Mouse (Mus musculus) limb, embryonic 14.5 days (tissue): Measurements from ENCODE around the gene Dis3l2. TPM values are rescaled to one million over a fixed set of nuclear protein-coding genes. Genes with fewer than 3 reads are reported as not detected.

ENCODE experiments used
- ATAC-seq: fragments of 200-750 bp; cut with Nextera tagmentation; 2 replicates; pipeline ENCODE4 v1.8.0; 2017; ENCODE audit warnings: low read depth, moderate number of reproducible peaks, moderate TSS enrichment; ENCODE audit not compliant: low FRiP score
- DNase-seq: peaks from one replicate; pipeline ENCODE4 v3.0.0-alpha.2; 2015; ENCODE audit warnings: low spot score
- H3K27ac ChIP-seq: fragments of 300-500 bp; sonication (generic); replicated peaks from 2 replicates; pipeline ENCODE4 v1.5.1; 2014; ENCODE audit warnings: low read depth, mild to moderate bottlenecking, low read length, moderate library complexity, mixed read lengths
- H3K27me3 ChIP-seq: fragments of 300-500 bp; sonication (generic); 2 replicates; pipeline ENCODE4 v1.6.1; 2014; ENCODE audit warnings: low read length, mixed read lengths; ENCODE audit not compliant: control insufficient read depth, insufficient read depth
- H3K36me3 ChIP-seq: fragments of 300-500 bp; sonication (generic); 2 replicates; pipeline ENCODE4 v1.6.1; 2014; ENCODE audit warnings: mild to moderate bottlenecking, low read length, moderate library complexity, mixed read lengths; ENCODE audit not compliant: control insufficient read depth, insufficient read depth
- H3K4me1 ChIP-seq: fragments of 300-500 bp; sonication (generic); 2 replicates; pipeline ENCODE4 v1.6.1; 2014; ENCODE audit warnings: antibody characterized with exemption, low read length, mixed read lengths; ENCODE audit not compliant: control insufficient read depth, insufficient read depth
- H3K4me2 ChIP-seq: fragments of 300-500 bp; sonication (generic); replicated peaks from 2 replicates; pipeline ENCODE4 v1.6.1; 2014; ENCODE audit warnings: low read depth, mild to moderate bottlenecking, low read length, moderate library complexity; ENCODE audit not compliant: severe bottlenecking
- H3K4me3 ChIP-seq: fragments of 300-500 bp; sonication (generic); replicated peaks from 2 replicates; pipeline ENCODE4 v1.5.1; 2014; ENCODE audit warnings: low read length
- H3K9ac ChIP-seq: fragments of 300-500 bp; sonication (generic); 2 replicates; pipeline ENCODE4 v1.6.1; 2014; ENCODE audit warnings: mild to moderate bottlenecking, low read depth, low read length, moderate library complexity; ENCODE audit not compliant: severe bottlenecking
- H3K9me3 ChIP-seq: fragments of 300-500 bp; sonication (generic); 2 replicates; pipeline ENCODE4 v1.6.1; 2016; ENCODE audit warnings: low read length; ENCODE audit not compliant: control insufficient read depth
- POLR2A ChIP-seq: fragments of 200-500 bp; IDR thresholded peaks from 2 replicates; pipeline ENCODE4 v1.8.0; 2012; ENCODE audit warnings: inconsistent platforms, mild to moderate bottlenecking, moderate library complexity, borderline replicate concordance; ENCODE audit not compliant: insufficient read depth, insufficient read length; ENCODE audit errors: extremely low read depth
- WGBS: fragments of 180-500 bp; shearing (Covaris S2); extraction: QIAGEN DNeasy Blood & Tissue Kit; methylation state at CpG from one replicate; pipeline ENCODE4 v1.1.7; 2014; 5-methylcytosine and 5-hydroxymethylcytosine counted together
- polyA plus RNA-seq, 2 experiments: library from polyadenylated mRNA; depleted of rRNA in 1 of 2; stranded (reverse) in 1 of 2; unstranded in 1 of 2; fragments of >200 nt; fragmentation: Nextera tagmentation in 1 of 2; extraction: Ambion mirVana in 1 of 2; gene quantifications; 2 replicates each; pipeline versions ENCODE4 v1.2.1 to v1.2.3; 2012 to 2014

Dis3l2 gene
- polyA plus RNA-seq, 2 experiments, result 22.2 to 24.4 TPM

- ATAC-seq (peak; percentile 32; the same call in 1 of the 2 replicates), DNase-seq (peak; percentile 69)
- H3K9ac ChIP-seq, result no peak overlapping the region
- no peaks in the 10 kb centered on the region for H3K36me3 ChIP-seq
- H3K4me2 ChIP-seq, result no peak overlapping the region
- H3K4me3 ChIP-seq, result no peak overlapping the region
- no peaks in the 10 kb centered on the region for H3K9me3 ChIP-seq
- WGBS, result 31% methylated on average over 9 of the region's 9 CpGs
- no peak for TF ChIP-seq POLR2A
- H3K27ac ChIP-seq, result no peak overlapping the region
- peaks cover 29% of the 10 kb centered on the region for H3K27me3 ChIP-seq
- H3K4me1 ChIP-seq, result peaks cover 14% of the 10 kb centered on the region
Observed at GRCm38 (mm10) chr1:86674385-86674784, 29.2 kb upstream of the Dis3l2 start.

GRCm38 (mm10) chr1:86675126-86675525 is 28.5 kb upstream of the Dis3l2 start:
- 58% methylated on average over 12 of the region's 12 CpGs for WGBS
- Histone ChIP-seq H3K4me2 (no peak overlapping the region), H3K9me3 (no peaks in the 10 kb centered on the region), H3K9ac (no peak overlapping the region), H3K4me1 (peaks cover 14% of the 10 kb centered on the region), H3K27me3 (peaks cover 22% of the 10 kb centered on the region), H3K4me3 (no peak overlapping the region), H3K36me3 (no peaks in the 10 kb centered on the region), H3K27ac (no peak overlapping the region)
- no peak for TF ChIP-seq POLR2A
- DNase-seq (peak; percentile 38), ATAC-seq (no peak)

GRCm38 (mm10) chr1:86677624-86678023 is 26.0 kb upstream of the Dis3l2 start:
- ATAC-seq (no peak), DNase-seq (no peak)
- H3K4me1 ChIP-seq, result peaks cover 19% of the 10 kb centered on the region
- 76% methylated on average over 3 of the region's 3 CpGs for WGBS
- no peak overlapping the region for H3K9ac ChIP-seq
- H3K9me3 ChIP-seq, result no peaks in the 10 kb centered on the region
- no peaks in the 10 kb centered on the region for H3K27me3 ChIP-seq
- H3K27ac ChIP-seq, result no peak overlapping the region
- TF ChIP-seq POLR2A, result no peak
- H3K36me3 ChIP-seq, result no peaks in the 10 kb centered on the region
- no peak overlapping the region for H3K4me2 ChIP-seq
- H3K4me3 ChIP-seq, result no peak overlapping the region

- 81% methylated on average over 10 of the region's 10 CpGs for WGBS
- ATAC-seq (no peak), DNase-seq (no peak)
- H3K4me3 ChIP-seq, result no peak overlapping the region
- H3K4me1 ChIP-seq, result peaks cover 19% of the 10 kb centered on the region
- H3K4me2 ChIP-seq, result no peak overlapping the region
- H3K36me3 ChIP-seq, result no peaks in the 10 kb centered on the region
- H3K27me3 ChIP-seq, result no peaks in the 10 kb centered on the region
- H3K9me3 ChIP-seq, result no peaks in the 10 kb centered on the region
- no peak overlapping the region for H3K9ac ChIP-seq
- TF ChIP-seq POLR2A, result no peak
- H3K27ac ChIP-seq, result no peak overlapping the region
Observed at GRCm38 (mm10) chr1:86678667-86679066, 24.9 kb upstream of the Dis3l2 start.

- H3K4me2 ChIP-seq, result no peak overlapping the region
- no peaks in the 10 kb centered on the region for H3K36me3 ChIP-seq
- H3K4me3 ChIP-seq, result no peak overlapping the region
- no peak overlapping the region for H3K9ac ChIP-seq
- ATAC-seq (no peak), DNase-seq (no peak)
- 81% methylated on average over 4 of the region's 4 CpGs for WGBS
- H3K27ac ChIP-seq, result no peak overlapping the region
- no peaks in the 10 kb centered on the region for H3K9me3 ChIP-seq
- TF ChIP-seq POLR2A, result no peak
- no peaks in the 10 kb centered on the region for H3K4me1 ChIP-seq
- H3K27me3 ChIP-seq, result no peaks in the 10 kb centered on the region
Observed at GRCm38 (mm10) chr1:86687236-86687635, 16.4 kb upstream of the Dis3l2 start.

GRCm38 (mm10) chr1:86691027-86691426 is 12.6 kb upstream of the Dis3l2 start:
- 46% methylated on average over 5 of the region's 5 CpGs for WGBS
- ATAC-seq, result no peak
- no peak overlapping the region for H3K27ac ChIP-seq

More at GRCm38 (mm10) chr1:86691027-86691426, 12.6 kb upstream of the Dis3l2 start:
- Histone ChIP-seq H3K9me3 (no peaks in the 10 kb centered on the region), H3K9ac (no peak overlapping the region), H3K4me3 (no peak overlapping the region), H3K27me3 (no peaks in the 10 kb centered on the region), H3K36me3 (no peaks in the 10 kb centered on the region), H3K4me1 (no peaks in the 10 kb centered on the region), H3K4me2 (no peak overlapping the region)
- no peak for TF ChIP-seq POLR2A
- DNase-seq, result no peak
